Mouse (Mus musculus) limb, embryonic 13.5 days (tissue): ENCODE measurements at regions not wholly inside any gene's neighbourhood (a gene's known extent, or its start where the extent isn't known, plus 50 kb on each side); places are given as distances from the start of the nearest gene placed in this dataset.
A peak's percentile ranks its signal among the peaks of the same experiment; 100 is the strongest.
"Not testable (repeated sequence)": the region's sequence is repeated elsewhere in the genome, so short reads cannot be mapped to it uniquely, and the experiment has no call there.

Source experiments
- ATAC-seq: fragments of 200-750 bp; cut with Nextera tagmentation; 2 replicates; pipeline ENCODE4 v1.8.0; 2017; ENCODE audit warnings: low read depth, moderate number of reproducible peaks, moderate TSS enrichment; ENCODE audit not compliant: low FRiP score
- H3K27ac ChIP-seq: fragments of 300-500 bp; sonication (generic); 2 replicates; pipeline ENCODE4 v1.5.1; 2015; ENCODE audit warnings: inconsistent platforms, mild to moderate bottlenecking, moderate library complexity
- H3K27me3 ChIP-seq: fragments of 300-500 bp; sonication (generic); 2 replicates; pipeline ENCODE4 v1.6.1; 2015; ENCODE audit warnings: mild to moderate bottlenecking, inconsistent platforms
- H3K36me3 ChIP-seq: fragments of 300-500 bp; sonication (generic); 2 replicates; pipeline ENCODE4 v1.6.1; 2015; ENCODE audit warnings: inconsistent platforms, mild to moderate bottlenecking, moderate library complexity
- H3K4me1 ChIP-seq: fragments of 300-500 bp; sonication (generic); 2 replicates; pipeline ENCODE4 v1.6.1; 2015; ENCODE audit warnings: inconsistent platforms
- H3K4me2 ChIP-seq: fragments of 300-500 bp; sonication (generic); replicated peaks from 2 replicates; pipeline ENCODE4 v1.6.1; 2015; ENCODE audit warnings: inconsistent platforms, mild to moderate bottlenecking, moderate library complexity
- H3K4me3 ChIP-seq: fragments of 300-500 bp; sonication (generic); 2 replicates; pipeline ENCODE4 v1.5.1; 2015; ENCODE audit warnings: moderate library complexity, mild to moderate bottlenecking, inconsistent platforms
- H3K9ac ChIP-seq: fragments of 300-500 bp; sonication (generic); 2 replicates; pipeline ENCODE4 v1.6.1; 2015; ENCODE audit warnings: mild to moderate bottlenecking, inconsistent platforms
- H3K9me3 ChIP-seq: fragments of 300-500 bp; sonication (generic); 2 replicates; pipeline ENCODE4 v1.6.1; 2016; ENCODE audit warnings: inconsistent platforms
- WGBS: fragments of 180-500 bp; shearing (Covaris S2); methylation state at CpG from one replicate; pipeline ENCODE4 v1.1.7; 2015; 5-methylcytosine and 5-hydroxymethylcytosine counted together

DNA sequence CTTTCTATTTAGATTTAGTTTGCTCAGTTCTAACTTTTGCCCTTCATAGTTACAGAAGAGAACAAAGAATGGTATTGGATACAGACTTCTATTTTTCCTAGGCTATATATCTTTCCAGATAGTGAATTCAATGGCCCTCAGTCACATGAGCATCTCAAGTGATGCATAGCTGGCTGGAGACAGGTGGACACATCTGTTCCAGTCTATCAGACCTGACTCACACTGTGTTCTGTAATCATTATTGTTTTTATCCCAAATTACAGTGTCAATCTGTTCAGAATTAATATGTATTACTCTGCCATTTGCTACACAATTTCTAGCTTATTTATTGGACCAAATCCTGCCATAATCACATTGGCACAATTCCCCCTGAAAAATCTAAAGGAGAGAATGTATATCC is 298.0 kb upstream of the Foxg1 start:
- Histone ChIP-seq H3K27ac (no peak overlapping the region), H3K9ac (no peak overlapping the region)

DNA sequence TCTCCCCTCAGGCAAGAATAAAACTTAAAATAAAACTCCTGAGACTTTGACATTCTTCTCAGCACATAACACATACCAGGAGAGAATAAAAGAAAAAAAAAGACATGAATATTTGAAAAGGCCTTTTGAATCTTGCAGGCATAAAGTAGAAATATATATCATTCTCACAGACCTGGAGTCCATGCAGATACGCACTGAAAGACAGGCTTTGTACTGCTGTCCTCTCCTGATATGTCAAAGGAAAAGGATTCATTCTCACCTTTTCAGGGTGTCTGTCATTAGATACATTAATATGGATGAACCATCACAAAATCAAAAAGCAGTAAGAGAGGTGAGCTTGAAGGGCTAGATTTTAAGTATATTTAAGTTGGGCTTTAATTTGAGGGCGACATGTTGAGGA is 296.4 kb upstream of the Foxg1 start:
- no peaks in the 10 kb centered on the region for H3K9me3 ChIP-seq
- 69% methylated on average over 2 of the region's 2 CpGs for WGBS
- no peak overlapping the region for H3K4me2 ChIP-seq
- no peaks in the 10 kb centered on the region for H3K4me1 ChIP-seq
- H3K27me3 ChIP-seq = no peaks in the 10 kb centered on the region
- no peak for ATAC-seq
- H3K9ac ChIP-seq = no peak overlapping the region
- no peaks in the 10 kb centered on the region for H3K36me3 ChIP-seq
- no peak overlapping the region for H3K4me3 ChIP-seq
- no peak overlapping the region for H3K27ac ChIP-seq

More for the DNA sequence above, 298.0 kb upstream of the Foxg1 start:
- no peak overlapping the region for H3K4me2 ChIP-seq
- no peaks in the 10 kb centered on the region for H3K36me3 ChIP-seq
- H3K27me3 ChIP-seq = no peaks in the 10 kb centered on the region
- no peaks in the 10 kb centered on the region for H3K9me3 ChIP-seq
- no peak for ATAC-seq
- H3K4me1 ChIP-seq = no peaks in the 10 kb centered on the region
- H3K4me3 ChIP-seq = no peak overlapping the region

DNA sequence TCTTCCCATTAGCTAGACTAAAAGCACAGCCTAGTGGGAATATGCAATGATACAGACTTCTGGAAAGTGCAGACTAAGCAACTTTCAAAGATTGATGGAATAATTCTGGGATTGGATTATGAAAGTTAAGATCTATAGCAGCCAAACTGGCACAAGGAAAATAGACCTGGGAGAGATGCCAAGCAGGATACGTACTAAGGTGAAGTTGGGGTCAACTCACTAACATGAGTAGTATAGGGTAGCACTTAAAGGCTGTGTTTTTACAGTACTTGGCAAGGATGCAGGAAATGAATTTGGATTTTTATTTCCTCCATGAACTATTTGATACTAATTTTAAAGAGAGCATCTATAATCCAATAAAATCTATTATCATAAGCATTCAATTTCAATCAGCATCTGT is 292.3 kb upstream of the Foxg1 start:
- Histone ChIP-seq H3K4me3 (no peak overlapping the region), H3K9ac (no peak overlapping the region), H3K4me1 (no peaks in the 10 kb centered on the region), H3K27me3 (no peaks in the 10 kb centered on the region), H3K4me2 (no peak overlapping the region), H3K27ac (no peak overlapping the region), H3K9me3 (no peaks in the 10 kb centered on the region), H3K36me3 (no peaks in the 10 kb centered on the region)
- peak; percentile 54; the same call in 1 of the 2 replicates for ATAC-seq
- 62% methylated on average over 1 of the region's 1 CpGs for WGBS

DNA sequence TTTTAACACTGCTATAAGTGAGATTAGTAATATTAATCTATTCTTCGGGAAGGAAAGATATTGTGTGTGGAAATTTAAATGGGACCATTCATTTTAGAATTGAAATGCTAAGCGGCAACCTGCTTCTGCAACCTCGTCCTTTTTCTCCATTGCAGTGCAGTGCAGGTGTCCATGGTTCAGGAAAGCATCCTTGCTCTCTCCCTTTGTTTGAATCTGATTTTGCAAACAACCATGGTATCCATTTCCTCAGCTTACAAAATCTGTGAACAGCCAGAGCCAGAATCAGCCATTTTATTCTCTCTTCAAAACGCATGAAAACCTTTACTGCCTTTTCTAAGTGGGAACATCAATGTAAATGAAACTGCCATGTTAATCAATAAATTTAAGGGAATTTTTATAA is 276.5 kb upstream of the Foxg1 start:
- Histone ChIP-seq H3K4me1 (no peaks in the 10 kb centered on the region), H3K9ac (no peak overlapping the region), H3K9me3 (no peaks in the 10 kb centered on the region), H3K27me3 (no peaks in the 10 kb centered on the region), H3K36me3 (no peaks in the 10 kb centered on the region), H3K4me2 (no peak overlapping the region), H3K27ac (no peak overlapping the region), H3K4me3 (no peak overlapping the region)
- WGBS = 63% methylated on average over 4 of the region's 4 CpGs
- ATAC-seq = no peak

DNA sequence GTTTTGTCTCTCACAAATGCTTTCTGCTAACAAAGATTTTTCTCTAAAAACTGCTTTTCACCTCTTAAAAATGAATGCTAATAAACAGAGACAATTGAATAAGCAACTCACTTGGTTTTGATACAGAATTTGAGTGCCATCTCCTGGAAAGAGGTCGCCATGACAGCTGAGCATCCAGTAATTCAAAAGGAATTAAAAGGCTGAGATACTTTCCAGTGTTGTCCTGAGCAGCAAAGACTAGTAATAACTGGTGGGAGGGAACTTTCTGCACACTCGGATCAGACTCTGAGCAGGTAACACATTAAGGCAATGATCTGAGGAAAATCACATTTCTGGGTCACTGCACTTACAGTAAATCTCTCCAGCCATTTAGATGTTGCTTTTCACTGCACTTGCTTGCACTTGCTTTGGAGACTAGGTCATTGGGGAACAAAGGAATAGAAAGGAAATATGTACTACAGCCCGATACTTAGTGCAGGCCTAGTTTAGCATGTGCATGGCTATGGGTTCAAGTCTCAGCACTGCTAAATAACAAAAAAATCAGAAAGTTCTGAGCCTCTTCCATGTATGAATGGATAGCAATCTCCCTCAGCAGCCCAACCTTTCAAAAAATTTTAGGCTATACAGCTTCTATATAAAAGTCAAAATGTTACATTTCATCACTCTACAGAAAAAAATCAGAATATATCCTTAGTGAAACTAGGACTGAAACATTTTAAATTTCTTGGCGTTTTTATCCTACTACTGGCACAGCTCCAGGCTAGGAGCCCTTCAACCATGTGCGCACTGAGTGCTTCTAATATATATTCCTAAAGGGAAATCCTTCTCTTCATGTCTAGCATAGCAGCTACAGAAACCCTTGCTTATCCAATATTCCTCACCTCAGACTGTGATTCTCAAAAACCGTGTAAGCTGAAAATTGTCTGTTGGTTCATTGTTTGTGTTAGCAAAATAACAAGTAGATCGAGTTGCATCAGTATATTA is 275.8 kb upstream of the Foxg1 start:
- Histone ChIP-seq H3K27ac (no peak overlapping the region), H3K9me3 (no peaks in the 10 kb centered on the region), H3K4me2 (no peak overlapping the region), H3K4me1 (no peaks in the 10 kb centered on the region), H3K36me3 (no peaks in the 10 kb centered on the region), H3K4me3 (no peak overlapping the region), H3K9ac (no peak overlapping the region), H3K27me3 (no peaks in the 10 kb centered on the region)
- ATAC-seq = no peak
- WGBS = 57% methylated on average over 7 of the region's 7 CpGs

DNA sequence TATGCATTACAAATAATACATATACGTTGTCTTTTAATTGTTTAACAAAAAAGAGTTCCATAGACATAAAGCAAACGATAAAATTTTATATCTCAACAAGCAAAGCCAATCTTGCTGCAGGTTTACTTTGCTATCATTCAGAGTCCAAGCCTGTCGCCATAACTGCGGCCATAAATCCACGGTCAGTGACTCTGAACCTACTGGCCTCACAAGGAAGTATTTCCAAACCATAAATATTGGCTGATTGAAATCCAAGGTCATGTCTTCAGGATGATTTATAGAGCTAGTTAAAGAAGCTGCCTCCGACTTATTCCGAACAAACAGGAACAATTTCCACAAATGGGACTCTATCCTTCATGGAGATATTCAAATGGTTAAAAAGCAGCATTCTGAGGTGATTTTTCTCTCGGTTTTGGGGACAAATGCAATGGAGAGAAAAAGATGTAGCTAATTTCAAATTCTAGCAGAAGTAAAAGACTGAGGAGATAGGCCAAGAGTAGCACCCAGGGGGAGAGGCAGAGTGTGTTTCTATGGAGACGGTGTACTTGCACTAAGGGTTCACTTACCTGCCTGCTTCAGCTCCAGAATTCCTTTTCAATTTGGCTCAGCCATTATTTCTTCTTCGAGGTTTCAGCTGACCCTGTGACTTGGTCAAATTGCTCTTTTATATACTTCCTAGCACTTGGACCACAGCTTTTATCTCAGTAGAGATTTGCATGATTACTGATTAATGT is 274.9 kb upstream of the Foxg1 start:
- WGBS = 68% methylated on average over 10 of the region's 10 CpGs
- Histone ChIP-seq H3K9ac (no peak overlapping the region), H3K9me3 (no peaks in the 10 kb centered on the region), H3K4me3 (no peak overlapping the region), H3K27me3 (no peaks in the 10 kb centered on the region), H3K4me2 (no peak overlapping the region), H3K36me3 (no peaks in the 10 kb centered on the region), H3K27ac (no peak overlapping the region), H3K4me1 (no peaks in the 10 kb centered on the region)
- no peak for ATAC-seq

DNA sequence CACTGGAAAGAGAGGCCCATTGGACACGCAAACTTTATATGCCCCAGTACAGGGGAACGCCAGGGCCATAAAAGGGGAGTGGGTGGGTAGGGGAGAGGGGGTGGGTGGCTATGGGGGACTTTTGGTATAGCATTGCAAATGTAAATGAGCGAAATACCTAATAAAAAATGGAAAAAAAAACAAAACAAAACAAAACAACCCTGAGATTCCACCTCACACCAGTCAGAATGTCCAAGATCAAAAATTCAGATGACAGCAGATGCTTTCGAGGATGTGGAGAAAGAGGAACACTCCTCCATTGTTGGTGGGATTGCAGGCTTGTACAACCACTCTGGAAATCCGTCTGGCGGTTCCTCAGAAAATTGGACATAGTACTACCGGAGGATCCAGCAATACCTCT is 251.4 kb upstream of the Foxg1 start:
- H3K36me3 ChIP-seq, H3K4me1 ChIP-seq, H3K9ac ChIP-seq, H3K4me2 ChIP-seq, ATAC-seq, H3K27me3 ChIP-seq, H3K27ac ChIP-seq, H3K4me3 ChIP-seq, H3K9me3 ChIP-seq: not testable (repeated sequence)
- 68% methylated on average over 3 of the region's 7 CpGs for WGBS

- Histone ChIP-seq H3K36me3 (no peaks in the 10 kb centered on the region), H3K9ac (no peak overlapping the region), H3K9me3 (no peaks in the 10 kb centered on the region), H3K4me1 (no peaks in the 10 kb centered on the region), H3K4me3 (no peak overlapping the region), H3K4me2 (no peak overlapping the region), H3K27me3 (no peaks in the 10 kb centered on the region), H3K27ac (no peak overlapping the region)
- WGBS = 49% methylated on average over 5 of the region's 5 CpGs
- ATAC-seq = no peak
Observed at GRCm38 (mm10) chr12:49170097-49170496, 212.4 kb upstream of the Foxg1 start.

DNA sequence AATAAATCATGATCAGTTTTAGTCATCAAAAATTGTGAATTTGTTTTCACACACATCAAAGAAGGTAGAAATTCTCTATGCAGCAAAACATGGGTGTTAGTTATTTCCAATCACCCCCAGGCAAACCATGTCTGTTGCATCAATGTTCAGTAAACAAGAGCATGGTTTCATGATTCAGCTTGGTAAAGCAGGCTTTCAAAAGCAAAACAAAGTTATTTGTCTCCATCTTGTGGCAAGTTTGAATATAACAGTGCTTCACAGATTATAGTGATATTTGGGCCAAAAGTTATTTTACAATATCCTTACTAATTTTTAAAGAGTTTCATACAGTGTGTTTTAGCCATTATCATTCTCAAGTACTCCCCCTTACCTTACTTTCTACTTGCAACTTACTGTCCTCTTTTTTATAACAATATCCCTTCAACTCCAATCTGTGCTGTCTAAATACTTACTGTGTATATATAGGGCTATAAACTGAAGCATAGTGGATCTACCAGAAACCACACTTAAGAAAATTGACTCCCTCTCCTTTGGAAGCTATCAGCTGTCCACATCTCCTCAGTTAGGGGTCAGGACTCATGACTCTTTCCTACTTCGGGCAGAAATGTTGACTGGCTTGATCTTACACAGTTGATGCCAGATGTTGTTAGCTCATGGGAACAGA is 211.3 kb upstream of the Foxg1 start:
- Histone ChIP-seq H3K27ac (no peak overlapping the region), H3K9ac (no peak overlapping the region), H3K27me3 (no peaks in the 10 kb centered on the region), H3K4me2 (no peak overlapping the region), H3K4me1 (no peaks in the 10 kb centered on the region), H3K9me3 (no peaks in the 10 kb centered on the region), H3K4me3 (no peak overlapping the region), H3K36me3 (no peaks in the 10 kb centered on the region)
- 50% methylated on average over 1 of the region's 1 CpGs for WGBS
- ATAC-seq = no peak

DNA sequence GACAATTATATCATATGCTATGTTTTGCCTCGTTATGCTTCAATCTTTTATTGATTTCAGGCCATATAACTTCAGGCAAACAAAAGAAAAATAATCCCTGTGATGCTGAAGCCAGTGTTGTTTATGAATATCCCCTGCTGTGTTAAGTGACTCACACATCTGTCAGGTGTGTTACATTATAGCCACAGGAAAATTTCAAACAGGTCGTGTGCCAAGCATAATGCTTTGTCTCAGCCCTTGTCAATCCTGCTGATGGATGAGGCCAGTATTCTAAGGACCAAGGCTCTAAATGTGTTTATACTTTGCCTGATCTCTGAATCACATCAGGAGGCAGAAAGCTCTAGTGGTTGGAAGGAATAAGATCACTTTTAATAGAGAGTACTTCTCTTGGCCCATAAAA is 191.1 kb upstream of the Foxg1 start:
- Histone ChIP-seq H3K27ac (no peak overlapping the region), H3K9me3 (no peaks in the 10 kb centered on the region)
- 25% methylated on average over 2 of the region's 2 CpGs for WGBS

DNA sequence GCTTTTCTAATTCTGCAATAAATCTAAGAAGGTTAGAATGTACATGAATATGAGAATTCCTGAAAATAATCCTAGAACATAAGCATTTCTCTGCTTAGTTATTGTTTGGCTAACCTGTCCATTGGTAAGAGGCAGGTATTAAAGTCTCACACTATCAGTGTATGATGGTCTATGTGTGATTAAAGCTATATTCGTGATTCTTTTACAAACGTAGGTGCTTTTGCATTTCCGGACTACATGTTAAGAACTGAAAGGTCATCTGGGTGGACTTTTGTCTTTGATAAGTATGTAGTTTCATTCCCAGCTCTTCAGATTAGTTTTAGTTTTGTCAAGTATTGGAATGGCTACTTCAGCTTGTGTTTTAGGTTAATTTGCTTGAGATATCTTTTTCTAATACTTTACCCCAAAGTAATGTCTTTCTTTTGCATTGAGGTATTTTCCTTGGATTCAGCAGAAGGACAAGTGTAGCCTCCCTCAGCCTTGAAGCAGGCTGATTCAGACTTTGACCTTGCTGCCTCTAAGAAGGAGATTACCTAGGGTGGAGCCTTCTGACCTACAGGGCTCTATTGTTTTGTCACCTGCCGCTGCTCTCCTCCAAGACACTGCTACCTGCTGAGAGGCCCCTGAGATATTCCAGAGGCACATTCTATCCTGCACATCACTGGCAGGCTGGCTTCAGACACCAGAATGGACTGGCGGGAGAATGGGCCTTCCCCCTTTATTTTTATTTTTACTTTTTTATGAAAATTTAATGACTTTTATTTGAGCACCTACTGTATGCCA is 148.7 kb upstream of the Foxg1 start:
- no peaks in the 10 kb centered on the region for H3K36me3 ChIP-seq
- no peaks in the 10 kb centered on the region for H3K9me3 ChIP-seq
- H3K4me3 ChIP-seq = no peak overlapping the region
- no peak for ATAC-seq
- H3K4me1 ChIP-seq = no peaks in the 10 kb centered on the region
- no peak overlapping the region for H3K27ac ChIP-seq
- 86% methylated on average over 5 of the region's 5 CpGs for WGBS
- no peak overlapping the region for H3K9ac ChIP-seq
- no peak overlapping the region for H3K4me2 ChIP-seq
- H3K27me3 ChIP-seq = no peaks in the 10 kb centered on the region

More for the DNA sequence above, 191.1 kb upstream of the Foxg1 start:
- Histone ChIP-seq H3K36me3 (no peaks in the 10 kb centered on the region), H3K4me2 (no peak overlapping the region), H3K27me3 (no peaks in the 10 kb centered on the region), H3K4me3 (no peak overlapping the region), H3K9ac (no peak overlapping the region), H3K4me1 (no peaks in the 10 kb centered on the region)
- ATAC-seq = no peak
